Mouse (Mus musculus) right cerebral cortex, postnatal 10 days (tissue): Measurements from ENCODE around the gene Fbxl14.
A peak's percentile ranks its signal among the peaks of the same experiment; 100 is the strongest.
"Not testable (repeated sequence)": the region's sequence is repeated elsewhere in the genome, so short reads cannot be mapped to it uniquely, and the experiment has no call there.

Experiments
- DNase-seq, 2 experiments: peaks; one replicate each; pipeline ENCODE4 v3.0.0; 2021; ENCODE audit warnings: low spot score in 2 of 2

Fbxl14 gene

DNA sequence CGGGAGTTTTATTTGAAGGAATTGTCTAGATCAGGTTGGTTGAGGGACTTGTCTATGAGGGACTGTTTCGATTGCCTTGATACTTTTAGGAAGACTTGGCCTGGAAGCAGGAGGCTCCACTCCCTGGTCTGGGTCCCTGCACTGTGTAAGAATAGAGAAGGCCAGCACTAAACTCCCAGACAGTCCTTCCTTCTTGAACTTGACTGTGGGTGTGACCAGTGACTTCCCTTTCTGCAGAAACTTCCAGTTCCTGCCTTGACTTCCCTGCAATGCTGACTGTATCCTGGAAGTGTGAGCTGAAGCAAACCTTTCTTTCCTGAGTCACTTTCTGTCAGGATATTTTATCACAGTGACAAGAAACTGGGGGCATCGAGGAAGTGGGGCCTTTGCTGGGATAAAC, 8.7 kb upstream of the Fbxl14 start:
- no peak for DNase-seq

DNA sequence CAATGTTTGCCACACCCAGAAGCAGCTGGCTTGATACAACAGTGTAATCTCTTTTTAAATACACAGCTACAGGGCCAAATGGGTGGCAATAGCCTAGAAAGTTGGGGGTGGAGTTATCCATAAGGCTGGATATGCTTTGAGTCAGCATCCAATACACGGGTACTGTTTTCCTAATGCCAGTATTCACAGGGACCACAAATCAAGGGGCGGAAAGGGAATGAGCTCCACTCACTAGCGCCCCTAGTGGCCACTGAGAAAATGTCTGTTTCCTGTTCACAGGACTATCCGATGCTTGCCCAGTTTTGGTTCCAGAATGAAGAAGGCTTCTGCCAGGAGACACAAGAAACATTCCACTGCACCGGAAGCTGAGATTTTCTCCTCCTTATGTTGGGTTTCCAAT, 7.3 kb upstream of the Fbxl14 start:
- DNase-seq: peak in 1 of 2 experiments; percentile 65

GRCm38 (mm10) chr6:119472705-119473104, 6.8 kb upstream of the Fbxl14 start:
- no peak for DNase-seq

DNA sequence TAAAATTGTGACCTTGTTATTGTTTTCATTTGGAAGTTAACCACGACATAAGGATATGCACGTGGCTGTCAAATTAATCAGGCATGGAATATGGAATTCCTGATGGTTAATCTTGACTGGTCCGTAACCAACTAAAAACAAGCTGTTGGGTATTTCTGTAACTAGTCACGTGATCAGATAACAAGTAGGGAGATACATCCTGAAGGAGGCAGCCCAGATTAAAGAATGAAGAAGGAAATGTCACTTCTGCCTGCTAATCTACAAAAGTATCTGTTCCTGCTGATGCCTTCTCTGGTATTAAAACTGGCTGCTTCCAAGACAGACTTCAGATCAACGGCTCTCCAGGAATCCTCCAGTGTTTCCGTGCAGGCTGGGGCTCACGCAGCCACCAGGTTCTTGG, 6.0 kb upstream of the Fbxl14 start:
- no peak for DNase-seq

GRCm38 (mm10) chr6:119473992-119474391, 5.5 kb upstream of the Fbxl14 start:
- no peak for DNase-seq

GRCm38 (mm10) chr6:119475988-119476387, 3.5 kb upstream of the Fbxl14 start:
- DNase-seq: no peak

- DNase-seq: no peak
Observed at GRCm38 (mm10) chr6:119477686-119478310, 1.7 kb upstream of the Fbxl14 start.

GRCm38 (mm10) chr6:119478560-119479342, 717 bp upstream of the Fbxl14 start:
- DNase-seq: peak; percentile 92 to 93

GRCm38 (mm10) chr6:119479876-119480705, 623 bp downstream of the Fbxl14 start:
- DNase-seq: peak; percentile 64 to 72

DNA sequence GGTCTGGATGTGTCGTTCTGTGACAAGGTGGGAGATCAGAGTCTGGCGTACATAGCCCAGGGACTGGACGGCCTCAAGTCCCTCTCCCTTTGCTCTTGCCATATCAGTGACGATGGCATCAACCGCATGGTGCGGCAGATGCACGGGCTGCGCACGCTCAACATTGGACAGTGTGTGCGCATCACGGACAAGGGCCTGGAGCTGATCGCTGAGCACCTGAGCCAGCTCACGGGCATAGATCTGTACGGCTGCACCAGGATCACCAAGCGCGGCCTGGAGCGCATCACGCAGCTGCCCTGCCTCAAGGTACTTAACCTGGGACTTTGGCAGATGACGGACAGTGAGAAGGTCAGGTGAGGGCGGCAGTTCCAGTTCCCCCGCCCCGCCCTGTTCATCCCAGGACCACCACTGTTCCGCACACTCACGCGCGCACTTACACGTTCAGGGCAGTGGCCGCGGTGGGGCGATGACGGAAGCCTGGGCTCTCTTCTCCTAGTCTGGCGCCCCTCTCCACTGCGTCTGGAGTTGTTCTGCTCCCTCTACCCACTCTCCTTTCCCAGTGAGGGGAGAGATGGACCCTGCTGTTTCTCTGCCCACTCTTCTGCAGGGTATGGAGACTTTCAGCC, 1.4 kb downstream of the Fbxl14 start:
- peak; percentile 56 to 66 for DNase-seq

DNA sequence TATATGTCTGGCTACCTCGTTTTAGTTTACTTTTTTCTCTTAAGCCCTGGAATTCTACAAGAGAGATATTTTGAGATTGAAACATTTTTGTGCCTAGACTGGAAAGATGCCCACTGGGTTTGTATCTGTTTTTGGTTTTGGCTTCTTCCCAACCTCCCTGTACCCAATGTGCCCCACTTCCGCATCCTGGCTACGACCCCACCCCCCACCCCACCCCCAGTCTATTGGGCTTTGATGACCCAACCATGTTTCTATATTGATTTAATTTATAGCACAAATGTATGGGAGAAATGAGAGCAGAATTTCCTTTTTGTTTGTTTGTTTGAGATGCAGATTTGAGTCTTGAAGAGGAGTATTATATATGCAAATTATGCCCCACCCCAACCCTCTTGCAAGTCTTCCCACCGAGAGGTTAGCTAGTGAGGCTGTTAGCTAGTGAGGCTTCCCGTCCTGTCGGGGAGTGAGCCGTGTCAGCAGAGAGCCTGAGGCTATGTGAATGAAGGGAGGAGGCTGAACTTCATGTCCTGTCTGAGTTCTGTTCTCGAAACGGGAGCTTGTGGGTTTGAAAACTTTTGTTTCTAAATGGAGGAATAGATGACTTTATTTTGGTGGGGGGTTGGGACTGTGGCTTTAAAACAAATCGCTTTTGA, 2.4 kb downstream of the Fbxl14 start:
- not testable (repeated sequence) for DNase-seq

DNA sequence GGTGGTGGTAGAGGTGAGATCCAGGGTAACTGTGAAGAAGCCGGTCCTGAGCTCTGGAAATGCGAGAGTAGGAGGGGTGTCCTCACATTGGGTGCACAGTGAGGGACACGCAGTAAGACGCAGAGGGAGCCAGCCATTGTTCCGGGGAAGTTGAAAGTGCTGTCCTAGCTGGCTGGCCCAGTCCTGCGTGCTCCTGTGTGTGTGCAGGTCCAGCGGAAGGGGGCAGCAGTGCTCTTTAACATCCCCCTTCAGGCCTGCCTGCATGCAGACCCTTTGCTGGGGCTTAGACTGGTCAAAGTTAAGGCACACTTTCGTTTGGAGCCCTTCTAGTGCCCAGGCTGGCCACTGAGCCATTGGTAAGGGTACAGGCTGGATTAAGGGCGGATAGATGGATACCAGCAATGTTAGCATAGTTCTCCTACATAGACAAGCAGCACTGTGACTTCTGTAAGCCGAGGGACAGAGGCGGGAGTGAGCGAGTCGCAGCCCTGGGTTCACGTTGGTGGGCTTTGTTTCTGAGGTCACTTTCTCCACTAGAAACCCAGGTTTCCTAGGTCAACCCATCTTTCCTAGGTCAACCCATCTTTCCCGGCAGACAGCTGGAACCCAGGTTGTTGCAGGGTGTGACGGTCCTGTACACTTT, 3.6 kb downstream of the Fbxl14 start:
- peak; percentile 65 to 68 for DNase-seq

DNA sequence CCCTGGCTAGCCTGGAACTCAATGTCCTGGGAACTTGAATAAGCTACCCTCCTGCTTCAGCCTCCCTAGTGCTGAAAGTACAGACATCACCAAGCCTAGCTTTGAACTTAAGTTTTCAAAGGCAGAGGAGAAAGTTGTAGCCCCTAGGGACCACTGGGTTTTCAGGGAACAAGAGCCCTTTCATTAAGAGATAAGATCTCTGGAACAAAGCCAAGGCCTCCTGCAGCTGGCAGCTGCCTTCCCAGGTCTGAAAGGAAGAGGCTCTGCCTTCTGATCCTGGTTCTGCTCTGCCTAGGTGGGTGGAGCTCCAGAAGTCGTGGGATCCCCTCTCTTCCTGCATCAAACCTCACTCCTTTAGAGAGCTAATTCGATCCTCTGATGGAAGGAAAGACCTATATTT, 6.0 kb downstream of the Fbxl14 start:
- DNase-seq: no peak

DNA sequence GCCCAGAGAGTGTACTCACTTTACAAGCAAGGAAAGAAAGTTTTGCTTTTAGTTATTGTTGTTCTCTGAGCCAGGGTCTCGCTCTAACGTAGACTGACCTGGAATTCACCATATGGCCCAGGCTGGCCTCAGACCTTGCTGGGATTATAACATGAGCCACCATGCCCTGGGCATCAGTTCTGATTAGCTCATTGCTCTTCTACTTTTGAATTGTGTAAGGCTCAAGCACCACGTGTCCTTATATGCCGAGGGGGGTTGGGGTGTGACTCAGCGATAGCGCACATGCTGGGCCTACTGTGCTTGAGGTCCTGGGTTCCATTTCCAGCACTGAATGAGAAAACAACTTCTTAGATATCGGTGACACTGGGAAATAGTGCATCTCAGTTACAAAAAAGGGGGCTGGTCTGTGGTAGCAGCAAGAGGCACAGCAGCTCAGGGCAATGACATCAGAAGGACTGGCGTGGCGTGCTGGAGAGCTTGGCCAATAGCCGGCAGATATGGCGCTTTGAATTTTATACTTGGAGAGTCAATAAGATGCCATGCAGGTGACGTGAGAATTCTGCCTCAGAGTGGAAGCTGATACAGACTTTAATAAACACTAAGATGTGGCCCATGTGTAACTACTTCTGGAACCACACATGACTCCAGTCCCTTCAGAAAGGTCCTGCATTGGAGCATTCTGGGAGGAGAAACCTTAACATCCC, 7.1 kb downstream of the Fbxl14 start:
- no peak for DNase-seq

- no peak for DNase-seq
Observed at GRCm38 (mm10) chr6:119487085-119487458, 7.6 kb downstream of the Fbxl14 start.

GRCm38 (mm10) chr6:119487619-119488018, 8.2 kb downstream of the Fbxl14 start:
- DNase-seq: no peak

GRCm38 (mm10) chr6:119489765-119490164, 10.3 kb downstream of the Fbxl14 start:
- DNase-seq: peak; percentile 61 to 74

- DNase-seq: no peak
Observed at GRCm38 (mm10) chr6:119490549-119490948, 11.1 kb downstream of the Fbxl14 start.

DNA sequence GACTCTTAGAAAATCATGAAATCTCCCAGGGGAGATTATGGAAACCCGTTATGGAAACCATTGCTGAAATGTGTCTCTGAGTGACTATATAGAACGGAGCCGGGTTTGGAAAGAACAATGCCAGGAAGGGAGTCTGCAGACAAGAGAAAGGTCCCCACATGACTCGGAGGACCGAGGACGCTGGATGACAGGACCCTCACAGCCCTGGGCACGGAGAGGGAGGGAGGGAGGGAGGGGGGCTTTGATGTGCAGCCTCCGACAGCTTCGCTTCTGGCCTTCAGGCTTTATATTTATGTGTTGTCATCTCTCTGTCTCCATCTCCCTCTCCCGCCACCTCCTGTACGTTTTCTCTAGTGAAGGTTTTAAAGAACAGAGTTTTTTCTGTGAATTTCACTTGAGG, 11.5 kb downstream of the Fbxl14 start:
- DNase-seq: no peak

DNA sequence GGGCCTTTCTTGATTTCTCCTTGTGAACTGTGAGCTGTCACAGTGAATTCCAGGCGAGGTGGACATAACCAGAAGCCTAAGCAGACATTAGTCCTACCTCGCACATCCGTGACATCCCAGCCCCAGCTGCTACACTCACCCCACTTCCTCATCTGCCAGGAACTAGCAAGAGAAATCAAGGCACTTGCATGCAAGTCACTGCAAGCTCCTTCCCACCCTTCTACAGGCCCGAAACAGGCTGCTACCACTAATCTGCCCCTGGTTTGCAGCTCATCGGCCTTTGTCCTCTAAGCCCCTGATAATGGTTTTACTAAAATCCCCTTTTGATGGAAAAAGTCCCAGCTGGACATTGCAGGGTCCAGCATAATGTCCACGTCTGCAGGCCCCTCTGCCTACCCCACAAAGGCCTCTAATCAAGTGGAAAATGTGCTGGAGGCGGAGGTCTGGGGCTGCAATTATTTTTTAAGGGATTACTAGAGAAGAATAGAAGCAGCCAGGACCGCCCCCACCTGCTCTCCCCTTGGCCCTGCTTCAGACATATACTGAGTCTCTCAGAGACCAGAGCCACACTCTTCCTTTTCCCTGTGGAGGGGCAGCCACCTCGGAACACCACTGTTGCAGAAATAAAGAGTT, 12.6 kb downstream of the Fbxl14 start:
- DNase-seq: no peak
